Mouse (Mus musculus) T-helper 1 cell (primary cell): Measurements from ENCODE around the gene Sdccag8.

Experiments
- in situ Hi-C: fragments of 300-600 bp; cut with MboI, MseI; formaldehyde crosslinking; loops from one replicate; pipeline ENCODE4 v1.15.1; 2025; ENCODE audit warnings: high pct_unique_total_duplicates

Sdccag8 gene

DNA sequence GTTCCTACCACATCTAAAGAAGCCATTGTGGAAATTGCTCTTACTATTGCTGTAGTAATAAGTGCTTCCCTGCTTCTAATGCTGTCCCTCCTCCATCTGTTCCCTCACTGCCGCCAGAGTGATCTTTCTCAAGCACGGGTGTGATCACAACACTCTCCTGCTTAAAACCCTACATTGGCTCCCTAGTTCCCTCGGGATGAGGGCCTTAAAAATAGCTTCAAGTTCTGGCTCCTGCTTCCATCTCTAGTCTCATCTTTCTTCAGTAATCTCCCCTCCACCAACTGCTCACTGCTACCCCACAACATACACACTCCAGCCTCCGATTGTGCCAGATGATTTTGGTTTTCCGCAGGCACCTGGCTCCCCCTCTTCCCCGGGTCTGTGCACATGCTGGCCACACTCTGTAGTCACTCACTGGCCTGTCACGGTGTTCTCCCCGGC lies 125.5 kb downstream of the Sdccag8 start:
- in situ Hi-C loops: loop anchor here (5.0 kb wide), 1 partner anchor 57 kb away; no protein-coding TSS in a partner anchor

DNA sequence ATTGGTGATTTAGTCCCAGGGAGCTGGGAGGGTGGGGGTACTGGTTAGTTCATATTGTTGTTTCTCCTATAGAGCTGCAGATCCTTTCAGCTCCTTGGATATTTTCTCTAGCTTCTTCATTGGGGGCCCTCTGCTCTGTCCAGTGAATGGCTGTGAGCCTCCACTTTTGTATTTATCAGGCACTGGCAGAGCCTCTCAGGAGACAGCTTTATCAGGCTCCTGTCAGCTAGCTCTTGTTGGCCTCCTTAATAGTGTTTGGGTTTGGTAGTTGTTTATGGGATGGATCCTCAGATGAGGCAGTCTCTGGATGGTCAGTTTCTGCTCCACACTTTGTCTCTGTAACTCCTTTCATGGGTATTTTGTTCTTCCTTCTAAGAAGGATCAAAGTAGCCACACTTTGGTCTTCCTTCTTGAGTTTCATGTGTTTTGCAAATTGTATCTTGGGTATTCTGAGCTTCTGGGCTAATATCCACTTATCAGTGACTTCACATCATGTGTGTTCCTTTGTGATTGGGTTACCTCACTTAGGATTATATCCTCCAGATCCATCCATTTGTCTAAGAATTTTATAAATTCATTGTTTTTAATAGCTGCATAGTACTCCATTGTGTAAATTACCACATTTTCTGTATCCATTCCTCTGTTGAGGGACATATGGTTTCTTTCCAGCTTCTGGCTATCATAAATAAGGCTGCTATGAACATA lies 127.0 kb downstream of the Sdccag8 start:
- in situ Hi-C loops: loop anchor here (5.0 kb wide), 1 partner anchor 56 kb away; no protein-coding TSS in a partner anchor

DNA sequence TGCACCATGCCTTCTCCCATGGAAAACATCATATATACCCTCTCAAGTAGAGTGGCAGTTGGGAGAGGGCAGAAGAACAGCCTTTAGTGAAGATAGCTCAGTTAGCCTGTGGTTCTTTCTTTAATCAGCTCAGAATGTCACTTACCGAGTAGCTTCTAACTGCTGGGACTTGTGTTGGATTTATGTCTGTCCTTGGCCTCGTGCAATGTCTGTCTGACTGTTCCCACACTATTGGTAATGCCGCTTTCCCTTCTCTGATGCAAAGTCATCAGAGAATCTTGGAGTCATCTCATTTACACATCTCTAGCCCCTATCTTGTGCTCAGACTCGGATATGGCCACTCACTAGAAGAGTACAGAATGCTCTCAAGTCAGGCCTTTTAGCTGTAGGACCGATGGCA lies 128.7 kb downstream of the Sdccag8 start:
- in situ Hi-C loops: loop anchor here (5.0 kb wide), 1 partner anchor 54 kb away; no protein-coding TSS in a partner anchor

GRCm38 (mm10) chr1:176943987-176944386 lies 129.5 kb downstream of the Sdccag8 start:
- in situ Hi-C loops: loop anchor here (5.0 kb wide), 1 partner anchor 53 kb away; no protein-coding TSS in a partner anchor

DNA sequence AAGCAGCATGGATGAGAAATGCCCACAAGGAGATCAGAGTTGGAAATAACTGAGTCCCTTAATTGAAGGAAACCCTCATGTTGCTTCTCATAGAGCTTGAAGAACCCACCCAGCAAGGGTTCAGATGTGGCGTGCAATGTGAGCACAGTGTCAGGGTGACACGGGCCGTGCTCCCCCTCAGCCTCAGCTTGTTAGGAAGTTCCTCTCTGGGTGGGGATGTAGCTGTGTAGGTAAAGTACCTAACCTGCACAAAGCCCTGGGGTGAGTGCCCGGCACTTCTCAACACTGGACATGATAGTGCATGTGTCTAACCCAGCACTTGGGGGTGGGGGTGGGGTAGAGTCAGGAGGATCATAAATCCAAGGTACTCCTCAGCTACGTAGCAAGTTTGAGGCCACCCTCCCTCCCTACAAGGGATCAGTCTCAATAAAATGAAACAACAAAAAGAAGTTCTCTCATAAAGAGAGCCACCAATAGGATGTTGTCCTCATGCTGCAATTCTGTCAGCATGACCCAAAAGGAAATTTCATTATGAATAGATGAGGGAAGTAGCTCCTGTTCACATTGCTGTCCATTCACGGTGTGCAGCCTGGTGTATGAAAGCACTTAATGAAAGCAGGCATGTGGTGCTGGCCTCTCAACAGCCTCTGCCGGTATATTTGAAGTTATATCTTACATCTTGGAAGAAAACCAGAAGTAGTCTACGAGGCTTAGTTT lies 130.2 kb downstream of the Sdccag8 start:
- in situ Hi-C loops: loop anchor here (5.0 kb wide), 1 partner anchor 53 kb away; no protein-coding TSS in a partner anchor

- in situ Hi-C loops: no loop called here
These were observed 130.7 kb downstream of the Sdccag8 start for GRCm38 (mm10) chr1:176945175-176945540.

- in situ Hi-C loops: no loop called here
These were observed 131.8 kb downstream of the Sdccag8 start for GRCm38 (mm10) chr1:176946031-176946795.

GRCm38 (mm10) chr1:176946796-176947181 lies 132.3 kb downstream of the Sdccag8 start:
- in situ Hi-C loops: no loop called here

- in situ Hi-C loops: no loop called here
These were observed 134.4 kb downstream of the Sdccag8 start for GRCm38 (mm10) chr1:176948861-176949260.

DNA sequence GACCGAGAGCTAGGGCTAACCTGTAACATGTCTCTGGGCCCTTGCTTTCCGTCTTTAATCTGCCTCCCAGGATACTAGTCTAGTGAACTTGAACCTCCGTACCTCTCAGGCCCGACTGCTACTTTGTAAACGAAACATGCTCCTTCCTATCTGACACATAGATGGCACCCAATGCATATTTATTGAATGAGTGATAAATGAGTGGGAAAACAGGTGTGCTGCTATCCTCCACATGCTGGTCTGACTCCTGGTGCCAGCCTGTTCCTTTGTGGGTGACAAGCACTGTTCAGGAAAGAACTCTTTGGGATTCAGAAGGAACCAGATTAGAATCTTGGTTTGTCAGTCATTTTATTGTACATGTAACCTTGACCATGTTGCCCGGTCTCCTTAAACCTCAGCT lies 134.9 kb downstream of the Sdccag8 start:
- in situ Hi-C loops: no loop called here

- in situ Hi-C loops: no loop called here
These were observed 135.6 kb downstream of the Sdccag8 start for GRCm38 (mm10) chr1:176950061-176950460.

DNA sequence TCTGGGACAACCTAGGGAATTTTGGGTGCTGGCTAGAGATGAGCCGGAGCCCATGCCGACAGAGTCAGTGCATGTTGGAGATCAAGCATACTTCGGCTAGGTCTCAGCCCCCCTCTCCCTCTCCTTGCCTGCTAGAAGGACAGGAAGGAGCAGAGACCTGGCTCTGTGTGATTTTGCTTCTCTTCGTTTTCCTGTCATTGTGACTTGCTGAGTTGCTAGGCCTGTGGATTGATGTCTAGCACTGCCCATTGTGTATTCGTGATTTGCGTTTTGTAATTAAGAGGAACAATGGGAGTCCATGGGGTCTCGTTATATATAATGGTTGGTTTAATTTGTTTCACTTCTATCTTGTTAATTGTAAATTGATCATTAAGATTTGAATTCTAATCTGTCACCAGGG lies 137.4 kb downstream of the Sdccag8 start:
- in situ Hi-C loops: no loop called here

GRCm38 (mm10) chr1:176958311-176958710 lies 143.9 kb downstream of the Sdccag8 start:
- in situ Hi-C loops: no loop called here

DNA sequence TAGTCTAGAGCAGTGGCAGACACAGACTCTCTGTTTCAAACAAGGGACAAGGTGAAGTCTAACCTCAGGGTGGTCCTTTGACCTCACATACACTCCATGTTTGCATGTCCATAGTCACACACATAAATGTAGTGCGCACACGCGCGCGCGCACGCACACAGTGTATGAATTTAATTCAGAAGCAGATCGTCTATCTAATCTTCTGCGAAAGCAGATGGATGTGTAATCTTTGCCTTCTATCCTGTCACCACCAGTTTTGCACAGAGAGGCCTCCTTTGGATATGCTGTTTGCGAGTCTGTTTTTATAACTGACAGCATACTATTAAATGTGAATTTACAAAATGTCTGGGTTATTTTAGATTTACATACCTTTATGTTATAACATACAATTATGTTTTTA lies 147.3 kb downstream of the Sdccag8 start:
- in situ Hi-C loops: no loop called here

- in situ Hi-C loops: no loop called here
These were observed 148.4 kb downstream of the Sdccag8 start for GRCm38 (mm10) chr1:176962894-176963293.

GRCm38 (mm10) chr1:176967299-176967698 lies 152.8 kb downstream of the Sdccag8 start:
- in situ Hi-C loops: no loop called here

DNA sequence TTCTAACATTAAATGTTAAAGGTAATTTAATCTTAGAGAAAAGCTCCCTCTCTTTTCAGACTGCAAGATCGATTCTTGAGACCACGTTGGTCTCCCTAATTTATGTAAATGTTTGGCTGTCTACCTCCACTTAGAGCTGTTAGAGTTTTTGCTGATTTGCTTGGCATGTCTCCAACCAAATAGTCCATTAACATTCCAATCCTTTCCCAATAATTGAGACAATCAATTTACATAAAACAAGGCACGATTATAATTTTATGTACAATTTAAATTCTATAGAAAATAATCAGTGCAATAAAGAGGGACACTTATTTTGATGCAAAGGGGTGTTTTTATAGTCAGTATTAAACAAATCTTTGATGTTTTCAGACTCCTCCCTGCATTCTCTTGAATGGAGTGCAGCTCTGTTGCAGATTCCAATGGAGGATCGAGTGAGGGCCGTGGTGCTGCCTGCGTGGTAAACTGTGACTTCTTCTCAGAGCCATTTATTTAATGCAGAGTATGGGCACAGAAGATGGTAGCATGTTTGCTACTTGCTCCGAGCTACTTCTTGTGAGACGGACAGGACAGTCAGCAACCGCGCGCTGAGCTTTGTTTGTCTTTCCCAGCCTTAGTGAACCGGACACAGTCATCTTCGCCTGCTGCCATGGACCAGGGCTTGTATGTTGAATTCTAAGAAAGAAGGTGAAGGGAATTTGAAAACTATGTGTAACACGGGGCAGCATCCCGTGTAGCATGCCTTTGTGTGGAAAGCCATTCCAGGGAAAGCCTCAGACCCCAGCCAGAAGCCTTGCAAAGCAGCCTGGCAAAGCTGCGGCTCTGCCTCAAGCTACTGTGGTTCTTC lies 156.4 kb downstream of the Sdccag8 start:
- in situ Hi-C loops: no loop called here

DNA sequence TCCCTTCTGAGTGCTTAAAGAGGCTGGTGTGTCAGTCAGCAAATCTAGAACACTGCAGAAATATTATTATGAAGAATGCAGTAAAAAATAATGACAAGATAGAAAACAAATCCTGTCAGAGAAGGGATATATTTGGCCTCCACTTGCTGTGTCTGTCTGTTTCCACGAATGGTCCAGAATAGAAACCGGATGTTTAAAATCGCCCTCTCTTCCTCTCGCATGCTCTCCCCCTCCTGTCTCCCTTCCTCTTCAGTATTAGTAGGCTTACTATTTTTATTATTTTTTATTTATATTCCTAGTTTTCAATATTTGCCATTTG lies 157.0 kb downstream of the Sdccag8 start:
- in situ Hi-C loops: no loop called here

- in situ Hi-C loops: no loop called here
These were observed 159.1 kb downstream of the Sdccag8 start for GRCm38 (mm10) chr1:176973356-176974088.

DNA sequence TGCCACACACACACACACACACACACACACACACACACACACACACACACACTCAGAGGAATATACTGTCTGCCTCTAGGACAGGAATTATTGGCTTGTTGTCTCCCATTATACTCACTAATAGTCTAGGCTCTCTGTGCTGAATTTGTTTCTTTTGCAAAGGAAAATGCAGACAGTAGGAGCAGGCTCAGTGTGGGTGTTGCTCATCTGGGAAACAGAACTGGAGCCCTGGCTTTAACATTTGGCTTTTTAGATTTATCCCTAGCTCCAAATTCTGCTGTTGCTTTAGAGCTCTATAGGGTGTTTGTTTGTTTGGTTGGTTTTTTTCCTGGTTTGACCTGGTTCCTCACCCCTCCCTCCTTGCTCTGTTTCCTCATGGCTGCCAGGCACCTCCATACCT lies 164.8 kb downstream of the Sdccag8 start:
- in situ Hi-C loops: no loop called here

DNA sequence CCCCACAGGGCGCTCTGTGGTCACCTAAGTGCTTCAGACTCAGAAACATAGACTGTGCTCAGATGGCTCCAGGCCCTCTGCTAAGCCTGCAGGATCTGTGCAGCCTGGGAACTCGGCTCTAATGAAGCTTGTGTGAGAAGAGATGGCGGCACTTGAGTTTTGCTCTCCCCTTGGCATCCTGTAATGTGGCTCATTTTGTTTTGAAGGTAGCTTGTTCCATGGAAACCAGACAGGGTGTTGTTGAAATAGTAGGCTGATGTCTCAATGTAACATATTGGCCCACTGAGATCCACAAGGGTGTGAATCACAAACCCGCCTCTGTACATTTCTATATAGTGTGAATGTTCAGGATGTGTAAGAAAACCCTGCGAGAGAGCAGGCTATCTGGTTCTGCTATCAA lies 165.7 kb downstream of the Sdccag8 start:
- in situ Hi-C loops: no loop called here
